Mouse (Mus musculus) thymus, postnatal 0 days (tissue): ENCODE measurements around the gene Smu1. TPM values are rescaled to one million over a fixed set of nuclear protein-coding genes. Genes with fewer than 3 reads are reported as not detected.

Experiments
- DNase-seq: peaks from one replicate; pipeline ENCODE4 v3.0.0-alpha.2; 2015; ENCODE audit warnings: low spot score
- microRNA counts: library from miRNA; unstranded; fragments of <30 nt; microRNA quantifications from one replicate; lab custom pipeline; 2015
- microRNA-seq: library from miRNA; unstranded; fragments of <30 nt; microRNA quantifications from one replicate; pipeline ENCODE4, GENCODE M21; 2016; ENCODE audit warnings: borderline number of aligned reads
- polyA plus RNA-seq: library from polyadenylated mRNA; unstranded; fragments of >200 nt; fragmentation: Nextera tagmentation; extraction: Ambion mirVana; gene quantifications from 2 replicates; pipeline ENCODE4 v1.2.1, GENCODE M21; 2015

The Smu1 gene
- polyA plus RNA-seq, 1 experiment from 2014 or later, result 158 TPM

DNA sequence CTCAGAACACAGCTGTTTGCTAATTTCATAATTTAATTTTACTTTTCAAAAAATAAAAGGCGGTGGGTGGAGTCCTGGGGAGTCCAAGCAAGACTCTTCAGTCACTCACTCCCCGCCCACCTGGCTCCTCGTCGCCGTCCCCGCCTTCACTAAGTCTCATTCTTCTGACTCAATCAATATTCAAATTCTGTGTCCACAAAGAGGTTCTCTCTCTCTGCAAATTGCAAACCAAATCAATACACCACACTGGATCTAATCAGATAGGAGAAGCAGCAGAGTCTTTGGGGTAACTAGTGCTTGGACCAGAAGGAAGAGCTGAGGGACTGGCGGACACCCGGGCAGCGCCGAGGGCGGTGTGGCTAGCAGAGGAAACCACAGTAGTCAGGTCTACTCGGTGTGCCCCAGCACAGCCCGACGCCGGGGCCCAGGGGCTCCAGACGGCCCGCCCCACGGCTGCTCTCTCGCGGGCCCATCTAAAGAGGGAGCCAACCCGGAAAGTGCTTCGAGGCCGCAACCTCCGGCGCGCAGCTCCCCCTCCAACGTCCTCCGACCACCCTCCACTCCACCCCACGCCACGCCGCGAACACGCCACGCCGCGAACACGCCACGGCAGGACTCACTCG lies 455 bp downstream of the Smu1 start:
- no peak for DNase-seq

DNA sequence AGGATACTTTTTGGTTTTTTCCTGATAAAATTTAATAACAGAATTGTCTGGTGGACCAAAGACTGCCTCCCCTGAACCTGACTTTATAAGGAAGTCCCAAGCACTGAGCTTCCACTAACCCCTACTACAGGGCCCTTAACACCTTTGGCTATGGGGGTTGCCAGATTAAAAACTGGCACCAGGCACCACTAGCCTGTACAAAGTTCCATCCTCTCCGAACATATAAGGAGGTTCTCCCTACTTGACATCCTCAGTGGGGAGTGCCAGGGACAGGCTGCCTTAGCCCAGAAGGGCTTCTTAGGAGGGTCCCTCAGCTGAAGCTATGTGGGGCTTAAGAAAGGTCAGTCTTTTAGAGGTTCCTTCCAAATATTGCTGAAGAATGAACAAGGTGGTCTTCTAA lies 22.4 kb downstream of the Smu1 start:
- no peak for DNase-seq

DNA sequence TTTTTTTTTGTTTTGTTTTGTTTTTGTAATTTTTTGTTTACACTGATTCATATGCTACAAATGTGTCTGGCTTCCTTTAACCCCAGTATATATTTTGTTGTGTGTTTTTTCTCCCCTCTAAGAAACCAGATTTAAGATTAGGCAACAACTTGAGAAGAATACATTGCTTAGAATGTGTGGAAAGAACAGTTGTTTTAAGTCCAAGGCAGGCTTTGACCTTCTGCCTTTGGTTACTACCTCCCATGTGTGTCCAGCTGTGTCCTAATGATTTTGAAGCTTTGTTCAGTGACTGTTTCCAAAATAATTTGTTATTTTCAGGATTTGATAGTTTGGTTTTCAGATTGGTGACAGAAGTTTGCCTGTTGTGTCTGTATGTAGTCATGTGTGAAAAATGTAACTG lies 26.5 kb downstream of the Smu1 start:
- no peak for DNase-seq

DNA sequence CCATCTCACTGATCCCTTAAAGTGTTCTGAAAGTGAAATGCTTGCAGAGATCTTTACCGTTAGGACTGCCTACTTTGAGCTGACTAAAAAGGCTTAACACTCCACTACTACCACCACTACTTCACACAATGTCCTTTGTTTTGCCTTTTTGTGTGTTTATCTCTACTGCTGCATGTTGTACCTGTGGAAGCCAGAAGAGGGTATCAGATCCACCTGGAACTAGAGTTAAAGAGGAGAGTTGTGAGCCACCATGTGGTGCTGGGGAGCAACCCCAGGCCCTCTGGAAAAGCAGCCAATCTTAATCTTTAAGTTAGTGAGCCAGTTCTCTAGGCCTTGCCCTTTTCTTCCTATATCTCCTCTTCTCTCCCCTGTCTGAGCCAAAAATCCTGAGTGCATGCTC lies 30.5 kb downstream of the Smu1 start:
- DNase-seq, result peak; percentile 23

DNA sequence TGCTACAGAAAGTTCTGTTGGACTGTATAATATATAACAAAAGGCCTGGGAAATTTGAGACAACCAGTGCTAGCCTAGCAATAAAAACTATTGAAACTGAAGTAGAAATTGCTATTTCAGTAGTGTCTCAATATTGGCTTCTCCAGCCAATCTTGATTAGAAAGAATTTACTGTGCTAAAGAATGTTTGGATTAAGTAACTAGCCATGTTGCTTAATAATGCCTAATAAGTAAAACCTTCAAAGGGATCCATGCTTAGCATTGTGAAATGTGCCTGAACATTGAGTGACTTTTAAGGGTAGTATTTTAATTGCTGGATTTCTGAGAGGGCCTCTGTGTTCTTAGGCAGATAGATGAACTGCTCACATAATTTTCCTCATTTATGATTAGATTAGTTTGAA lies 32.2 kb downstream of the Smu1 start:
- DNase-seq, result no peak

DNA sequence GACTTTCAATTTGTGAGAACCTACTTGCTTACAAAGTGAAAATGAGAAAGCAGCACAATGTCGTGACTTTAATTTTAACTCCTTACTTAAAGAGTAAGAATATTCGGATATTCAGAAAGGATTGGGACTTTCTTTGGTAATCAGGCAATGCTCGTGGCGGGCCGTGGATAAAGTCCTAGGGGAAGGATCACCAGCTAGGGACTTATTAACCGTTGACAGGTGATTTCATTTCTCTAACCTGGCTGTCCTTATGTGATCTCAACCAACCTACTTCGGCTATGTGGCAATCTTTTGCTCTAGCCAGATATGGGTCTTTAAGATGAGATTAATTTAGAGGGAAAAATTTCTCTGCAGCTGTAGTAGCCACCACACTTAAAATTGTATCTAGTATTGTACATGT lies 32.6 kb downstream of the Smu1 start:
- DNase-seq, result no peak

DNA sequence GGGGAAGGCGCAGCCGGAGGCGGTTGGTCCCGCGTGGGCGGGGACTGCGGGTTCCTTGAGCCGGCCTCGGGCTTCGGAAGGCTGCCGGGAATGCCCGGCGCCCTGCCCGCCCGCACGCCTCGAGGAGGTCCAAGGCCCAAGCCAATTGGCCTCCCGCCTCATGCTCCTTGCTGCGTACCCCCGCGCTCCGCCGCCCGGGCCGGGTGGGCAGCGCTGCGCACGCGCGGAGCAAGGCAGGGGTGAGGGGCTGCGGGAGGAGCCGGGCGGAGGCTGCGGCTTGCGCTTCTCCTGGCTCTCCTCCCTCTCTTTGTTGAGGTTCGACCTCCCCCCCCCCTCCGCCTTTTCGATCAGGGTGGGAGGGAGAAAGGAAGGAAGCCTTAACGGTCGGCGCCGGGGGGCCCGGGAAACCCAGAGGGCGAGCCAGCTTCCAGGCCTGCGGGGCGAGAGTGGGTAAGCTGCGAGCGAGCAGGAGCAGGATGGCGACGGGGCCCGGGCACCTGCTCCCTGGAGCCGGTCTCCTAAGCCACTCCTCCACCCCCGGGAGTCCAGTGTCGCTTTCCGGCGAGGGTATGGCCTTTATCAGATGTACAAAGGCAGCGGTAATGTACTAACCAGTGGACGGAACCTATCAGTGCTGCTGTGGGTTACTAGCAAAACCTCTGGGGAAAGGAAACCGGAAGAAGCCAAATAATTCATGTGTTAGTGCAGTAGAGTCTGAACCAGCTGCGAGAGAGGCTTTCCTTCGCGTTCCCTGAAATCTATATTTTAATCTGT lies 34.8 kb downstream of the Smu1 start:
- peak; percentile 84 for DNase-seq

DNA sequence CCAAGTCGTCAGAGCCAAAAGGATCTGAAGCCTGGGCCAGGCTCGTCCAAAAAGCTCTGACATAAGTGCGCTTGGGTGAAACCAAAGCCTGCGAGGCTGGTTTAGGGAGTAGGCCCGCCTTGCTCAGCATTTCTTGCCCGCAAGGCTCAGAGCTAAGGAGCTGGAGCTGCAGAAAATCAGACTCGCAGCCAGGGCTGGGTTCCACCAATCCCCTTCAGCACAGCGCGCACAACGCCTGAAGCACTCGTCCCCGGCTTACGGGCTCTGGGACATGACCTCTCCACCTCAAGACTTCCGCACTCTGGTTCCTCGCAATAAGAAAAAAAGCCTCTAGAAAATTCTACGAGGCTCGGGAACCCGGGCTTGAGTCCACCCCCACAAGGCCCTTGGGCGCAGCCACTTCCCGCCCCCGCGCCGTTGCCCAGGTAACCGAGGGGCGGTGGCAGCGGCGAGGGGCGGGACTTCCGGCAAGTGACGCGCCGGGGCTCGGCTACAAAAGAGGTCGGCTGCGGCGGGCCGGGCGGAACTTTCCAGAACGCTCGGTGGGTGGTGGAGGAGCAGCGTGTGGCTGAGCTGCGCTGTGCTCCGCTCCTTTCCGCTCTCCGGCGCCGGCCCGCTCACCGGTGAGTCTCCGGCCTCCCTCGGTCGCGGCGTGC lies 35.6 kb downstream of the Smu1 start, which contains the start of gene Dnaja1:
TSS of gene Dnaja1 (plus strand) at position 140 of the 656 bp plus-strand sequence.
- DNase-seq, result peak; percentile 98

DNA sequence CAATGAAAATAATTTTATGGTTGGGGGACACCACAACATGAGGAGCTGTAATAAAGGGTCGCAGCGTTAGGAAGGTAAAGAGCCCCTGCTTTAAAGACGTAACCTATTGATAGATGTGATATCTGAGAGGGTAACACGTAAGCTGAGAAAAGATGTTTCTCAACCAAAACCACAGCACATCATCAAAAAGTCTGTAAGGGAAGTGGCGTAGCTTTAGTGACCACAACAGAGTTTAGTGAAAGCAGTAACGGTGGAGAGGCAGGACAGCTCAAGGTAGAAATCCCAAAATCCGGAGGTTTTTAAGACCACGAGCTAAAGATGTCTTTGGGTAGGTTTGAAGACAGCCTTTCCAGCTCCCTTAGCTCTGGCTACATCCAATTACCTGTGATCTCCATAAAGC lies 36.8 kb downstream of the Smu1 start:
- DNase-seq, result peak; percentile 80

DNA sequence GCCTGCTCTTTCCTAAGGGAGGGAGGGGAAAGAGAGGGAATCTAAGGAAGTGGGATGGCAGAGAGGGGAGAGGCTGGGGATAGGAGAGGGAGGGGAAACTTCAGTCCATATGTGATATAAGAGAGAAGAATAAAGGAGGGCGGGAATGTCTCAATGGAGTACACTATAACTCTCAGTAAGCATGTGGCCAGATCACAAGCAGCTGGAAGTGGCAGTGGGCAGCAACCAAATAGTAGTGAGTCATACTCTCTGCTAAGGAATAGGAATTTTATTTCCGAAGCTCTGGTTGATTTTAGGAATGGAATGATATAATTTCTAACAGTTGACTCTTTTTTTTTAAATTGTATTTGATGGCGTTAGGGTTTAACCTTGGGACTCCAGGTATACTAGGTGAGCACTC lies 40.6 kb downstream of the Smu1 start:
- DNase-seq, result no peak

DNA sequence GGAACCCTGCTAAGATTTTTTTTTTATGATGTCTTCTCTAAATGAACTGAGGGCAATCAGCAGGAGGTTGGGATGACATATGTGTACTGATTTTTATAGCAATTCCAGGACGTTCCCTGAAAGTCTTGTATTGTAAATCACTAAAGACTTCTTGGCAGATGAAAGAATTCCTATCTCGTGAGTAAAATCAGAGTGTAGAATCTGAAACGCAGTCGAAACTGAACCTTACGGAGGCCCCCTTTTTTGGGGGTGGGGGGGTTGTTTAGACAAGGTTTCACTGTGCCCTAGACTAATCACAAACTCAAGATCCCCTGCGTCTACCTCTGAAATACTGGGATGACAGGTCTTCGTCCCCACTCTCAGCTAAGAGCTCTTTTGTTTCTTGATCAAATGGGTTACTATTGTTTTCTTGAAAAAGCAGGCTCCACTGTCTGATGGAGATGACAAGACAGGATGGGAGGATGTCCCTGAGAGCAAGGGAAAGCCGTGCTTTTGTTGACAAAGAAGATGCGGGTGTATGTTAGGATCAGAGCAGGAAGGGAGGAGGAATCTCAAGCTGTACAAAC lies 53.9 kb downstream of the Smu1 start:
- no peak for DNase-seq

DNA sequence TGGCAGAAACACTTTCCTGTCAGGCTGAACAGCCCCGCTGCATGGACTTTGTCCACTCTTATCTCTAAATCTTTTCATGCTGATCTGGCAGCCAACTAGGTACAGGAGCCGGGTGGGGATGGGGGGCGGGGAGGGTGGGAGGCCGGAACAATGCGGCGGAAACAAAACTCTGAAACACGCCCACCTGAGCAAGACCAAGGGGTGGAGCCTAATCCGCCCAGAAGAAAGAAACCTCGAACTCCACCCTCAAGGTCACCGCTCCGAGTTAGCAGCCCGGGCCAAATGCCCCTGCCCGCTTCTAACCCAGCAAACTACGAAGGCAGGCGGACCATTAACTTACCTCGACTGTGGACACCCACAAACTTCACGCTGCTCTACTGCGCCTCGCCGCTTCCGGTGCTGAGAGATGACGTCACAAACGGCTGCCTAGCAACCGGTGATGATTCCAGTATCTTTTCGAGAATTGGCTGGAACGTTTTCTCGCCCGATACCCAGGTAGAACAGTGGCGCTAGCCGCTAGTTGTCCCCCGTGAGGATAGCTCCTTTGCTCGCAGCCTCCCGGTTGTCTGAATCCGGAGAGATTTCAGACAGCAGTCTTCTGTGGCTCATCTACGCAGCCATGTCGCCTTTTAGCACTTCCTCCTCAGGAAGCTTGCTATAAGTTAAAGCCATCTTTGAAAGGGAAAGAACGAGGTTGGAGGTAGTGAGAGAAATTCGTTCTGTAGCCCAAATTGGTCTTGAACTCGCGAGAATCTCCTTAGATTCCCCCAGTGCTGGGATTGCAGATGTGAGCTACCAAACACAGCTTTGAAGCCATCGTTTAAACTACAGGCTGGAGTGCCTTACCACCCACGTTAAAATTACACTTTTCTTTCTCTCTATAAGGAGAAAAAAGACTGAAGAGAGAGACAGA lies 54.7 kb downstream of the Smu1 start, which contains the start of gene Aptx:
TSS of gene Aptx (minus strand) at position 398 of the 913 bp plus-strand sequence.
- peak; percentile 97 for DNase-seq

DNA sequence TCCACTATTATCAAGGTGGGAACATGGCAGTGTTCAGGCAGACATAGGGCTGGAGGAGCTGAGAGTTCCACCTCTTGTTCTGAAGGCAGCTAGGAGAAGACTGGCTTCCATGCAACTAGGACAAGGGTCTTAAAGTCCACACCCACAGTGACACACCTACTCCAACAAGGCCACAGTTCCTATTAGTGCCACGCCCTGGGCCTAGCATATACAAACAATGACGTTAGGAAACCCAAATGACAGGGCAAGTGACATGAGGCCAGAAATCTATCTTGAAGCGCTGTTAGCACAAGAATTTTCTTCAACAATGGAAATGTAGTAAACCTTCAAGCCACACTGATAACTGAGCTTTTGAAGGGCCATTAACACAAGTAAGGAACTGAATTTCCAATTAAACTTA lies 55.9 kb downstream of the Smu1 start:
- no peak for DNase-seq

DNA sequence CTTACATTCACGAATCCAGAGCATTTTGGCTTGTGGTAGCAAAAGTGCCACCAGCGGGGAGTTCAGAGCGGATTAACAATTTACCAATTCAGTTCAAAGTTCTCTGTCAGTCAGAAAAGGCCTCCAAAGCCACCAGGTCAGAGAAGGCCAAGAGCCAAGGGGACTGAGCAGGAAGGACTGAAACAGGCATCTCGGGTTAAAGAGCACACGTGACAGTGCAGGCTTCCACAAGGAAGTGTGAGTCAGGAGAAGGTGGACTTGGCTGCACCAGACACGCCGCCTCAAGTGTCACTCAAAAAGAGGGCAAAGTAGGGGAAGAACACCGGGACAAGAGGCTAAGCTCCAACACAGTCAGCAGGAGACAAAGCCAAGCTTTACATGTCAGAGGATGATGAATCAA lies 57.5 kb downstream of the Smu1 start:
- no peak for DNase-seq

DNA sequence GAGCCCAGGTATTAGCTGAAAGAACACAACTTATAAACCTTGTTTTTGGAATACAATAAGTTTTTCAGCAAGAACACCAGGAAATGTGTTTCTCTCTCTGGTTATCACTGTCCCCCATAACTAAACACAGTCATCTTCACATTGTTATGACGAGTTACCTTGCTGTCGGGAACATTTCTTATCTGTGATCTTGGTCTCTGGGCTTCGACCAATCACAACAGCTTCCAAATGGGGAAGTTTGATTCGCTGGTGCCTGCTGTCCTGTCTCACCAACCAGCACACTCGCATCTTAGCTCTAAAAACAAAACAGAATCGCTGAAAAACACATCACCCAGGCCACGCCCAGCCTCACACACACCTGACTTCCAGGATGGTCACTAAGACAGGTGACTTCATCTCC lies 60.7 kb downstream of the Smu1 start:
- DNase-seq, result no peak

DNA sequence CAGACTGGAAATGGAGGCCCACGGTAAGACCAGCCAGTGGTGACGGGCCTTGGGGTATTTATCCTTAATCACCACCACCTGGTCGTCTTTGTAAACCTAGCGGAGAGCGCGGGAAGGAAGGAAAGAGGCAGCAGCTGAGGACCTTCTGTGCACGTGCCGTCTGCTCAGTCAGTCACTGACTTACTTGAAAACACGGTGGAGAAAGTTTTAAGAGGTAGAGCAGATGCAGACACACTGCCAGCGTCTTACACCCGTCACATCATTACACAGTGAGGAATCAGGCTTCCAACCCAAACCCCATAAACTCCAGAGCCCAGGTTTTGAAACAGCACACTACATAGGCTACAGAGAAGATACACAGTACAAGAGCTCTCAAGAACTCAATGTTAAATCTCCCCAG lies 66.6 kb downstream of the Smu1 start:
- no peak for DNase-seq

MicroRNAs within 50 kb of the gene (microRNA counts, 519-probe panel; counts per million panel counts)
- microRNA mmu-miR-207 (lab: Ali Mortazavi, UCI), result 473 counts per million, percentile 71 among the panel's probes with 10 or more counts

Small RNAs within 50 kb of the gene (microRNA-seq; reads per million reads assigned to microRNA genes)
- gene Mir207, result not detected

Other genes starting within 250 kb of the Smu1 start
- gene Aptx, start 54.7 kb downstream of the Smu1 start, polyA plus RNA-seq, result 35.3 and 42.1 TPM in 2 replicates
- 410 and 488 TPM in 2 replicates for gene Dnaja1, start 35.8 kb downstream of the Smu1 start, polyA plus RNA-seq
- gene B4galt1, start 96.1 kb upstream of the Smu1 start, polyA plus RNA-seq, result 29.6 and 32.0 TPM in 2 replicates
- gene Spink4, start 162.1 kb upstream of the Smu1 start, polyA plus RNA-seq, result 2.4 and 2.6 TPM in 2 replicates
- gene Bag1, start 190.4 kb upstream of the Smu1 start, polyA plus RNA-seq, result 185 and 190 TPM in 2 replicates
- 131 and 141 TPM in 2 replicates for gene Chmp5, start 190.5 kb upstream of the Smu1 start, polyA plus RNA-seq
- 63.5 and 65.6 TPM in 2 replicates for gene Nfx1, start 213.0 kb upstream of the Smu1 start, polyA plus RNA-seq